Mouse (Mus musculus): ENCODE measurements around the gene Borcs6. TPM values are rescaled to one million over a fixed set of nuclear protein-coding genes. Genes with fewer than 3 reads are reported as not detected.
"Not testable (repeated sequence)": the region's sequence is repeated elsewhere in the genome, so short reads cannot be mapped to it uniquely, and the experiment has no call there.

Borcs6 gene
- 3.5 TPM in 2 replicates for polyA plus RNA-seq (2015; fragmentation: Nextera tagmentation; extraction: Ambion mirVana)

- Histone ChIP-seq H3K9me3 (replicated peaks) (no peaks in the 10 kb centered on the region), H3K4me2 (peak within 1 kb of the TSS; percentile 99), H3K27ac (peak within 1 kb of the TSS; percentile 91), H3K36me3 (no peaks in the 10 kb centered on the region), H3K4me3 (replicated peaks) (peak within 1 kb of the TSS; percentile 96), H3K27me3 (no peaks in the 10 kb centered on the region), H3K4me1 (replicated peaks) (peaks cover 43% of the 10 kb centered on the region), H3K9ac (peak within 1 kb of the TSS; percentile 97)
- peak; percentile 86 for ATAC-seq (ENCODE audit: low read depth)
- DNase-seq = peak; percentile 95
- WGBS (ENCODE audit: insufficient replicate concordance) = under 1% methylated on average over 63 of the region's 64 CpGs
Observed at GRCm38 (mm10) chr11:69059357-69059974, at the start of gene Borcs6. Gene Borcs6, plus strand, starts transcription at chr11:69059717.

GRCm38 (mm10) chr11:69010400-69011323, 48.9 kb upstream of the Borcs6 start:
- Histone ChIP-seq H3K27ac (peak overlapping the region; percentile 99), H3K36me3 (no peaks in the 10 kb centered on the region), H3K4me3 (replicated peaks) (peak overlapping the region; percentile 70), H3K9ac (peak overlapping the region; percentile 84), H3K27me3 (no peaks in the 10 kb centered on the region), H3K4me2 (peak overlapping the region; percentile 84), H3K9me3 (replicated peaks) (no peaks in the 10 kb centered on the region), H3K4me1 (replicated peaks) (peaks cover 66% of the 10 kb centered on the region)
- ATAC-seq (ENCODE audit: low read depth) = no peak
- 79% methylated on average over 15 of the region's 15 CpGs for WGBS (ENCODE audit: insufficient replicate concordance)
- no peak for DNase-seq

GRCm38 (mm10) chr11:69011445-69011844, 48.1 kb upstream of the Borcs6 start:
- H3K4me3 ChIP-seq (replicated peaks) = peak overlapping the region; percentile 70
- not testable (repeated sequence) for H3K9me3 ChIP-seq (replicated peaks); H3K27me3 ChIP-seq; ATAC-seq (ENCODE audit: low read depth); H3K36me3 ChIP-seq
- peaks cover 58% of the 10 kb centered on the region for H3K4me1 ChIP-seq (replicated peaks)
- peak overlapping the region; percentile 99 for H3K27ac ChIP-seq
- 36% methylated on average over 2 of the region's 2 CpGs for WGBS (ENCODE audit: insufficient replicate concordance)
- H3K9ac ChIP-seq = peak overlapping the region; percentile 84
- DNase-seq = peak; percentile 35
- peak overlapping the region; percentile 84 for H3K4me2 ChIP-seq

GRCm38 (mm10) chr11:69012071-69012601, 47.4 kb upstream of the Borcs6 start:
- Histone ChIP-seq H3K36me3 (no peaks in the 10 kb centered on the region), H3K27me3 (no peaks in the 10 kb centered on the region), H3K4me2 (peak overlapping the region; percentile 84), H3K27ac (peak overlapping the region; percentile 99), H3K4me3 (replicated peaks) (peak overlapping the region; percentile 70), H3K4me1 (replicated peaks) (peaks cover 58% of the 10 kb centered on the region), H3K9ac (peak overlapping the region; percentile 84), H3K9me3 (replicated peaks) (no peaks in the 10 kb centered on the region)
- ATAC-seq (ENCODE audit: low read depth) (peak; percentile 77), DNase-seq (peak; percentile 90)
- 1% methylated on average over 18 of the region's 18 CpGs for WGBS (ENCODE audit: insufficient replicate concordance)

GRCm38 (mm10) chr11:69015644-69016441, 43.7 kb upstream of the Borcs6 start, which contains the start of gene Ctc1:
Gene Ctc1, plus strand, starts transcription at chr11:69015911.
- peaks cover 55% of the 10 kb centered on the region for H3K4me1 ChIP-seq (replicated peaks)
- peak within 1 kb of the TSS; percentile 65 for H3K4me3 ChIP-seq (replicated peaks)
- H3K9ac ChIP-seq = peak within 1 kb of the TSS; percentile 82
- no peaks in the 10 kb centered on the region for H3K27me3 ChIP-seq
- H3K27ac ChIP-seq = peak within 1 kb of the TSS; percentile 93
- H3K36me3 ChIP-seq = 0 out of 2 replicates have a peak, but pooled peaks cover 3% of the 10 kb centered on the region
- ATAC-seq (ENCODE audit: low read depth) (peak; percentile 91), DNase-seq (peak; percentile 90)
- under 1% methylated on average over 38 of the region's 38 CpGs for WGBS (ENCODE audit: insufficient replicate concordance)
- peak within 1 kb of the TSS; percentile 77 for H3K4me2 ChIP-seq
- no peaks in the 10 kb centered on the region for H3K9me3 ChIP-seq (replicated peaks)

- Histone ChIP-seq H3K4me1 (replicated peaks) (peaks cover 46% of the 10 kb centered on the region), H3K4me2 (peak overlapping the region; percentile 77), H3K27me3 (no peaks in the 10 kb centered on the region), H3K27ac (peak overlapping the region; percentile 93), H3K4me3 (replicated peaks) (peak overlapping the region; percentile 65), H3K9ac (peak overlapping the region; percentile 82), H3K9me3 (replicated peaks) (no peaks in the 10 kb centered on the region), H3K36me3 (peaks cover 8% of the 10 kb centered on the region)
- ATAC-seq (ENCODE audit: low read depth) (no peak), DNase-seq (no peak)
- 63% methylated on average over 3 of the region's 3 CpGs for WGBS (ENCODE audit: insufficient replicate concordance)
Observed at GRCm38 (mm10) chr11:69016755-69017154, 42.8 kb upstream of the Borcs6 start.

GRCm38 (mm10) chr11:69020691-69021090, 38.8 kb upstream of the Borcs6 start:
- Histone ChIP-seq H3K9me3 (replicated peaks) (no peaks in the 10 kb centered on the region), H3K4me3 (replicated peaks) (no peak overlapping the region), H3K9ac (no peak overlapping the region), H3K4me2 (no peak overlapping the region), H3K27me3 (no peaks in the 10 kb centered on the region), H3K36me3 (peaks cover 46% of the 10 kb centered on the region), H3K27ac (no peak overlapping the region), H3K4me1 (replicated peaks) (peaks cover 20% of the 10 kb centered on the region)
- no peak for DNase-seq
- ATAC-seq (ENCODE audit: low read depth) = no peak

GRCm38 (mm10) chr11:69026562-69026961, 33.0 kb upstream of the Borcs6 start:
- Histone ChIP-seq H3K9me3 (replicated peaks) (no peaks in the 10 kb centered on the region), H3K4me1 (replicated peaks) (no peaks in the 10 kb centered on the region), H3K27ac (no peak overlapping the region), H3K4me2 (no peak overlapping the region), H3K9ac (no peak overlapping the region), H3K27me3 (no peaks in the 10 kb centered on the region), H3K4me3 (replicated peaks) (no peak overlapping the region), H3K36me3 (peaks cover 97% of the 10 kb centered on the region)
- ATAC-seq (ENCODE audit: low read depth) (no peak), DNase-seq (no peak)
- 89% methylated on average over 3 of the region's 3 CpGs for WGBS (ENCODE audit: insufficient replicate concordance)

- H3K9ac ChIP-seq = no peak overlapping the region
- H3K27me3 ChIP-seq = no peaks in the 10 kb centered on the region
- H3K4me2 ChIP-seq = no peak overlapping the region
- 65% methylated on average over 2 of the region's 2 CpGs for WGBS (ENCODE audit: insufficient replicate concordance)
- peaks cover 97% of the 10 kb centered on the region for H3K36me3 ChIP-seq
- H3K4me1 ChIP-seq (replicated peaks) = no peaks in the 10 kb centered on the region
- no peak for DNase-seq
- no peaks in the 10 kb centered on the region for H3K9me3 ChIP-seq (replicated peaks)
- H3K4me3 ChIP-seq (replicated peaks) = no peak overlapping the region
- no peak overlapping the region for H3K27ac ChIP-seq
- ATAC-seq (ENCODE audit: low read depth) = peak; percentile 45; the same call in 1 of the 2 replicates
Observed at GRCm38 (mm10) chr11:69028805-69029204, 30.7 kb upstream of the Borcs6 start.

GRCm38 (mm10) chr11:69033552-69033951, 26.0 kb upstream of the Borcs6 start:
- Histone ChIP-seq H3K27me3 (no peaks in the 10 kb centered on the region), H3K36me3 (peaks cover 68% of the 10 kb centered on the region), H3K4me3 (replicated peaks) (no peak overlapping the region), H3K9me3 (replicated peaks) (no peaks in the 10 kb centered on the region), H3K4me2 (no peak overlapping the region), H3K9ac (no peak overlapping the region), H3K27ac (no peak overlapping the region), H3K4me1 (replicated peaks) (peaks cover 22% of the 10 kb centered on the region)
- ATAC-seq (ENCODE audit: low read depth) (no peak), DNase-seq (no peak)
- 56% methylated on average over 9 of the region's 9 CpGs for WGBS (ENCODE audit: insufficient replicate concordance)

Data from liver, embryonic 13.5 days (tissue).